Mouse (Mus musculus) adrenal gland, postnatal 25 days (tissue): ENCODE measurements around the gene M1ap. TPM values are rescaled to one million over a fixed set of nuclear protein-coding genes. Genes with fewer than 3 reads are reported as not detected.
A peak's percentile ranks its signal among the peaks of the same experiment; 100 is the strongest.

ENCODE experiments used
- DNase-seq: peaks from one replicate; pipeline ENCODE4 v3.0.0; 2021; ENCODE audit warnings: mixed read lengths
- total RNA-seq: library from RNA; stranded (reverse); gene quantifications from 2 replicates; pipeline ENCODE4 v1.2.3, GENCODE M21; 2021

The M1ap gene
- total RNA-seq, 1 experiment from 2014 or later: not detected

DNA sequence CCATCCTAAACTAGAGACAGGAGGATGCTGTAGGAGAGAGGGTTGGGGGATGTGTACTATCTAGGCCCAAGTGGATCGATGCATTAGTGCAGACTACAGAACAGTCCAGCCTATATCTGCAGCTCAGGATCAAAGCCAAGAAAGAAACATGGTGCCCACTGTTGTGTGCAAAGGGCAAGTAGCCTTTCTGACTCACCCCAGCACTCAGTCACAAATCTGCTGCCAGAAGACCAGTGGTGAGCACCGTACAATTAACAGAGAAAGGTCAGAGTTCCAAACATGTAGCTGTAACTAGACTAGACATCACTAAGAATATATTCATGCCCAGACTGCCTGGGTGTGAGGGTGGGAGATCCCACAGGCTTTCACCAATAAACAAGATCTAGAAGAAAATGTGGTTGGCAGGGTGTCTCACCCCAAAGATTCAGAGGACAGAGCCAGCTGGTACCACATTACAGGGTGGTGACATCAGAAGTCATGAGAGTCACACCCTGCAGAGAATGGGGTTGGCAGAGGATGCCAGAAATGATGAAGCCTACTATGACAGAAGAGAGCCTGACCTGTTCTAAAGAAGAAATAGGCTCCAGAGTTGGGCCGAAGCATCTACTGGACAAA lies 12.0 kb upstream of the M1ap start:
- no peak for DNase-seq

DNA sequence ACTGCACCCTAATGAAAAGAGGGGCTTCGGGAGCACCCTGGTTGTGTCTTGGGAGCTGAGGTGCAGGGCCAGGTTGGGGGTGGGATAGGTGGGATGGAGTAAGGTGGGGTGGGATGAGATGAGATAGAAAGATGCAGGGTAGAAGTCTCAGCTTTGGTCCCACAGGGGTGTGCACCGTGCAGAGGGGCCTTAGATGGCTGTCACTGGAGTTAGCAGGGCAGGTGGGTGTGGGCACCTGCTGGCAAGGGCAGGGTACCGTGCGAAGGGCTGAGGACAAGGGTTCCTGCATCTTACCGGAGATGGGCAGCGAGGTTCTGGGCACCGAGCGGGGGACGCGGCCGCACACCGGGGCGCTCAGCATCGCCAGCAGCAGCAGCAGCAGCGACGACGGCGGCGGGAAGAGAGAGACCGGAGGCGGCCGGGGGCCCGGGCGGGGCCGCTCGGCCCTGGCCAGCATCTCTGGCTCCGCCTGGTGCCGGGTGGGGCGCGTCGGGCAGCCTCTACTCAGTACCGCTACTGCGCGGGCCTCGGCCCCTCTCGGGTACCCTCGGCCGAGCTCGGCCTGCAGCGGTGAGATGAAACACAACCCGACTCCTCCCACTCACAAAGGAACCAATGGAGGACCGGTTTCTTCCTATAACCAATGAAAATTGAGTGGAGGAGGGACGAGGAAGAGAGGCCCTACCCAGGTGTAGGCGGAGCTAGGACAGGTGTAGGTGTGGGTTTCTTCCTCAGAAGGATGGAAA lies 7.4 kb upstream of the M1ap start, which contains the start of gene Sema4f:
Sema4f (minus strand) TSS at position 603 of the 746 bp plus-strand sequence.
- peak; percentile 54 for DNase-seq

DNA sequence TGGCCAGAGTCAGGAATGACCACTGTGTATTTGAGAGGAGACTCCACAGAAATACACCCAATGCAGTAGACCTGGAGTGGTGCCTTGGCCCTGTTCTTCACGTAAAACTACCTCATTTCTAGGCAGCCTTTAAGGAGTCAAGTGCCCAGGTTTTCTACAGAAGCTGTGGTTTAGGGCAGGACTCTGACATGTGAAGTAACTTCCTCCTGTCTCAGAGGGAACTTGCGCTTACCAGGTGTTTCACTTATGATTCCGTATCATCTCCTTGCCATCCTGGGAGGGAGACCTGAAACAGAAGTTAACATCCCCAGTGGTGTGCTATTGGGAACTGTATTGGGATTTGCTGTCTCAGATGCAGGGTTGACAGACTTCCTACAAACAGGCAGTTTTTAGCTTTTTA lies 5.9 kb upstream of the M1ap start:
- no peak for DNase-seq

DNA sequence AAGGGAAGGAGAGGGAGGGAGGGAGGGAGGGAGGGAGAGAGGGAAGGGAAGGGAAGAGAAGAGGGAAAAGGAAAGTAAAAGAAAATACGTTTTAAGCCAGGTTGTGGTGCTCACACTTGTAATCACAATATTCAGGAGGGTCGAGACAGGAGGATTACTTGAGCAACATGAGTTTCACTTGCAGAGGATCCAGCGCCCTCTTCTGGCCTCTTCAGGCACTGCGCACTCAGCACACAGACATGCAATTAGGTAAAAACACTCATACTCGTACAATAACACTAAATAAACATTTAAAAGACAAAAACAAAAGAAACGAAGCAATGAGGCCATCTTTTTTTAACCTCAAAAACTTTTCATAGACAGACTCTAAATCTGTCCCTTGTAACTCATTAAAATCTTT lies 952 bp upstream of the M1ap start:
- DNase-seq: no peak

DNA sequence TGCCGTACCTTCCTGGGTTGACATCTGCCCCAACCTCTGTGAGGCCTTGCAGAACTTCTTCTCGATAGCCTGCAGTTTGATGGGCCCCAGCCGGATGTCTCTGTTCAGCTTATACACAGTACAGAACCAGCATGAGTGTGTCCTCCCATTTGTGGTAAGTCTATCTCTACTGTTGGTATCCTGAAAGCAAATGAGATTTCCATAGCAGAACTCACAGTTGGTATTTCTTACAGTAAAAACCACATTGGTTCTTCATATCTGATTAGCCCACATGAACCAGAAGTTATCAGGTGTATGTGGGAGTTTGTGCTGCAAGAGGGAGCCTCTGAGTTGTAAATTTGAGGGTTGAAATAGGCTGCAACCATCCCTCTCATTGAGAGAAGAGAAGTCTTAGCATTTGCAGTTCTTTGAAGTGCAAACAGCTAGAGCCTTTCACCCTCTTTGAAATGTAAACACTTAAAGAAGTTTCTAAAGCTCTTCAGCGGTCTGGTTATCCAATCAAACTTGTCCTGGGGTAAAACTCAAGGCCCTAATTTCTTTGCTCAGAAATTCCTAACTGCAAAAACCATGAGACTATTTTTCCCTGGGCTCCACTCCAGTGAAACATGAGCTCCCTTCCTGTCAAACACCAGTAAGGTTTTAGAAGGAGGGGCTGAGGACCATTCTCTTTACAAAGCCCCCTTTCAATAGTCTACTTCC lies 10.0 kb downstream of the M1ap start:
- no peak for DNase-seq

DNA sequence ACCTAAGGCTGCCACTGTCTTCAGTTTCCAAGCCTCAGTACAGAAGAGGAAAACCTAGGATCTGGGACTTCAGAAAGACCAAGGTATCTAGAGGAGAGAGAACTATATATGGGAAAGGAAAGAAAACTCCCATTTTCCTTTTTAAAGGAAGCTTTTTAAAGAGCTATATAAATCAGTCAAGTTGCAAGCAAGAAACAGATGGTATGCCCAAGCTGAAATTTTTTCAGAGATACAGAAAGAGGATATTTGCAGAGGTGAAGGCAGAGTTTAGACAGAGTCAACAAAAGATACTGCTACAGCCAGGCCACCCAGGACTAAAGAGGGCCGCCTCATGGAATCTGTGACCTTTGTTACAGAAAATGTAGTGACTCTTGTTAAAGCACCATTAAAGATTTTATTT lies 15.0 kb downstream of the M1ap start:
- no peak for DNase-seq

DNA sequence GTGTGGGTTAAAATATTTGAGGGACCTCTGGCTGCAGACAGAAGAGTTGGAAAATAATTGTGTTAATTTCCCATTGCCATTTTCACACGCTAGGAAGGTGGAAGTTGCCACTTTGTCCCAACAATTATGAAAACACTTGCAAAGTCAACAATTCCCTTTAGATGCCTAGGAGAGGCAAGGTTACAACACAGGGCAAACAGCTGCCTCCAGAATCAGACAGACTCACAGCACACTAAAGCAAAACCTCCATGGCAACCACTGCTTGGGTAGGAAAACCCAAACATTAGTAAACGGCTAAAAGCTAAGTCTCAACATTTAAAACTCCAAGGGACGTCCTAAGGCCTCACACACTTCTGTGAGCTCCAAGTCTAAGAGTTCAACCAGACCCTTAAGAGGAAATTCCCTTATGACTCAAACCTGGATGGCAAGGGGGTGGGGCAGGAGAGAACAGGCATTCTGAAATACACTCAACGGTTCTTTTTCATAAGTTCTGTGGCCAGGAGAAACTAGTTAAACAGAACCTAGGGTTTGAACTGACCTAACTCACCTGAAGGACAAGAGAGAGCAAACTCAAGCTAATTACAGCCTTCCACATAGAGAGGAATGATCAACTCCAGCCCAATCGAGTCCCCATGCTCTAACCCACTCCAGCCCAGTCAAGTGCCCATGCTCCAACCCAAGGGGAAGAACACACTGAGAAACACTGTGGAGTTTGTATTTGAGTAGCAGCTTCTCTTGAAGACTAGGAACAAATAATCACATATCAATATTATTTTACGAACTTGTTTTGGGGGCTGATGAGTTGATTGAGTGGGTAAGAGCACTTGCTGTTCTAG lies 22.8 kb downstream of the M1ap start:
- no peak for DNase-seq

DNA sequence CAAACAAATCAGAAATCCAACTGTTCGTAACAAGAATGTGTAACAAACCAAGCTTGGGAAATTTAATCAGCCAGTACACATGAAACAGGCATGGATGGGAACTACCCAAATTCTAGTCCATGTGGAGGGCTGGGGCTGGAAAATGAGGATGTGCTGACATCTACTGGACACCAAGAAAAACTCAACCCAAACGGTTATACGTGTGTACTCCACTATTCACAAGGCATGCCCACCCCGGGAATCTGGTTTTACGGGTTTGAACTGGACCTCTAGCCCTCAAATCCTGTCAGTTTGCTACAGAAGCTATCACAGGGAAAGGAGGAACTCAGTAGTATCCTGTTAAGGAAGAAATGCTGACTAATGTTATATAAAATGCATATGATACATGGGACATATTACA lies 24.3 kb downstream of the M1ap start:
- DNase-seq: peak; percentile 29

DNA sequence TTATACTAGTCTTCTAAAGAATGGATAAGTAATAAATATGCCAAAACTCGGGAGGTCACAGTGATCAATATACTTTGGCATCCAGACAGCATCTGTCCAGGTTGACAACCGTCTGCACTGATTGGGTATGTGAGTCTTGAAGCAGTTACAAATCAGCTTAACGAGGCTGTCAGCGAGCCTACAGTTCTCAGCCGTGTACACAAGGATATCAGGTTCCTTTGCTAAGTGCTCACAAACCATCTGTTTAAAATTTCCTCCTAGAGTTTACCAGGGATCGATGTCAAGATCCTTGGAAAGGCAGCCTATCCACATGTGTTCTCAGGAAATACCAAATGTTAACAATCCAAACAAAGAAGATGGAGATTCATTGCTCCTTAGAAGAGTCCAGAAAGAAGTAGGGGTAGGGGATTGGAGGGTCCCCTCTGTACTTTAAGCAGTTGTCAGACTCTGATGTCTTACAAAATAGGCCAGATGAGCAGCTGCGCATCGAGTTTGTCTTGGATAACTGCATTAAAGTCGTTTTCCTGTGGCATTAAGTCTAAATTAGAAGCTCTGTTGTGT lies 40.8 kb downstream of the M1ap start:
- DNase-seq: no peak

DNA sequence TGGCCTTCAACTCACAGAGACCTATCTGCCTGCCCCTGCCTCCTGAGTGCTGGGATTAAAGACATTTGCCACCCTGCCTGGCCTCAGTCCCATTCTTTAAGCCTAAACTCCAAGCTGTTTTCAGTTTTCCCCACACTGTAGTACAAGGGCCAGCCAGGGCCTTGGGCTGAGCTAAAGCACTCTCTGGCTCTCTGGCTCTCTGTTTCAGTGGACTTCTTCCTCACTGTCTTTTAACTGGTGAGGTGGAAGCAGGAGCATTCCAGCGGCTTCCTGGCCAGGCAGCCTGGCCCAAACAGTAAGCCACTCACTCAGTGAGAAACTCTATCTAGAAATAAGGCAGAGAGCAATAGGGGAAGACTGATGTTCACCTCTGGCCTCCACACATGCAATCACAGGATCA lies 47.0 kb downstream of the M1ap start:
- DNase-seq: no peak

DNA sequence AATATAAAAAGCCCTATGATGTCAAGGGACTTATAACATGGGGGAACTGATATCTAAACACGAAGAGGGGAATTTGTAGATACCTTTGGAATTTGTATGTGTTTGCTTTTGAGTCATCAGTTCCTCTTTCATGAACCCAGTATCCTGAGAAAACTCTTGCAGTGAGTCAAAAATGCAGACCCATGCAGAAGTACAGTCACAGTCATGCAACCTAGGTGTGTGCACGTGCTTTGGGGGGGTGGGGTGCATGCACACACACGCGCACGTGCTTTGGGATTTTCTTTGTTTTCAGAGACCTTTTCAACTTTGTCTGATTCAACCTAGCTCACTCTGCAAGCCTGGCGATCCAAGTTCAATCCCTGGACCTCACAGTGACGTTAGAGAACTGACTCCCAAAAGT lies 47.7 kb downstream of the M1ap start:
- DNase-seq: no peak

DNA sequence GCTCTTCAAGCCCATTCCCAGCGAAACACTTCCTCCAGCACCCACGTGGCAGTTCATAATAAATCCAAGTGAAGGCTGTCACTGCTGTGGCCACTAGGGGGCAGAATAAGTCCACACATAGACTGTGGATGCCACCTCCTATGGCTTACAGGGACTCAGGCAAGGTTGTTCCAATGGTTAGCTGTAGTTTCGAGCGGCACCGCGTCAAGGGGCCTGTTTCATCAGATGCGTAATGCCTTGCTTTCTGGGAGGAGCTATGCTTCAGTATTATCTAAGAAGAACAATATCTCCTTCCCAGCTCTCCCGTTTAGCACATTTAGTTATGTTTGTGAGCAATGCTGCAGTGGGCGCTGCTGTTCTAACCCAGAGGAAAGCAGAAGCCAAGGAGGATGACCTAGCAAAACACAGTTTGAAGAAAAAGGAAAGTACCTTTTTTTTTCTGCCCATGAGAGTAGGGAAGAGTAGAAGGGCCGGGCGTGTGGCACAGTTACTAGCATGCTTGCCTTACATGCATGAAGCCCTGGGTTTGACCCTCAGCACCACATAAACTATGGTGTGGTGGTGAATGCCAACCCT lies 50.1 kb downstream of the M1ap start:
- DNase-seq: peak; percentile 84

DNA sequence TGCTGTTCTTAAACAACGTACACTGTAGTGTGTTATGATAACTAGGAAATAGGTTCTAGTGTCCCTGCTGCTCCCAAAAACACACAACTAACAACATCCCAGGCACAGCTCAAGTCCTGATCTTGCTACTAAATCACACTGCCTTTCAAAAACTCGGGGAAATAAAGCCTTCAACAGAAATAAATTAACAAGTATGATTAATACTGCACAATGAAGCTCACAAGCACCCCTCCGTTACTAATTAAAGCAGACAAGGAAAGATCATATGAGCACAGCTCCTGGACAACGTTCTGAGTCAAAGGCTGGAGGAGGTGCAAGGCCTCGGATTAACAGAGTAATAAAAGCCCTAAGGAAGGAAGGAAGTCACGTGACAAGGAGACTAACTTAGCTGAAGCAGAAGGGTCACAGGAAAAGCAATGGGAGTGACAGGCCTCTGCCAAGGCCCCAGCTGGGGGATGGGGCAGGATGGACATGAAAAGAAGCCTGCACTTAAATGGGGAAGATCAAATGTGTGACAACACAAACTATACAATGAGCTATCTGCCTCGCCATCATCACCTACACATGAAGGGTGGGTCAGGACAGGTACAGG lies 50.9 kb downstream of the M1ap start:
- peak; percentile 20 for DNase-seq

DNA sequence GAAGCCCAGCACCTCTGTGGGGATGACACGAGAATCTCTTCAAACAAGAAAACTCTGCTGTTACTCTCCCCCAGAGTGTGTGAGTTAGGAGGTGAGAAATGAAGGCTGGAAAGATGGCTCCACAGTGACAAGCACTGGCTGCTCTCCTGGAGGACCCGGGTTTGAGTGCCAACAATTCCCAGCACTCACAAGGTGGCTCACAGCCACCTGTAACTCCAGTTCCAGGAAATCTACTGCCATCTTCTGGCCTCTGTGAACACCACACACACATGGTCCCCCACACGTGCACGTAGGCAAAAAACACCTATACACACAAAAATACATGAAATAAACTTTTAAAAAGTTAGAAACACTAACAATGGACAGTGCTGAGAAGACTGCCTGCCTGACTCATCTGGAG lies 51.6 kb downstream of the M1ap start:
- no peak for DNase-seq

DNA sequence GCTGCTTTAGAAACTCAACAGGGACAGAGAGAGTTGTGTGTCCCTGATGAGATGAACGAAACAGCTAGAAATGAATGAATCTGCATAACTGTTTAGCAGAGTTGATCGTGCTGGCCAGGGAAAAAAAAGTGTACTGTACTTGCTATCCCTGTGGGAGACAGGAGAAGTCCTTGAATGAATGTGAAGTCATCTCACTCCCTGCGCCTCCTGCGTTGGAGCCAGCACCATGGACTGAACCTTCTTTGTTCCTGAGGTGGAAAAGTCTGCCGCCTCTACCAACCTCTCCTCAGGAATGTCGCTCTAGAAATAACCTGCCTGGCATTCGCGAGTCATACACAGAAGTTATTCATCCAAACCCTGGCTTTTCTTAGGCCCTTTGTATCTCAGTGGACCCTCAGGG lies 53.3 kb downstream of the M1ap start:
- no peak for DNase-seq

DNA sequence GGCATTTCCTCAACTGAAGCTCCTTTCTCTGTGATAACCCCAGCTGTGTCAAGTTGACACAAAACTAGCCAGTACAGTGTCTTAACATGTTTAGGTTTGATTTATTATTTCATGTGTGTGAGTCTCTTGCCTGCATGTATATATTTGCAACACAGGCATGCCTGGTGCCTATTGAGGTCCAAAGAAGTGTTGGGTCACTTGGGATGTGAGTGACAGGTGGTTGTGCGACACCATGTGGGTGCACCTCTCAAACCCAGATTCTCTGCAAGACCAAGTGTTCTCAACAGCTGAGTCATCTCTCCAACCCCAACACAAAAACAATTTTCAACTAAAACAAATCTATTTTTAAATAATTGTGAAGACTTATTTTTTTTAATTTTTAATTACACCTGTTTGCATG lies 56.4 kb downstream of the M1ap start:
- no peak for DNase-seq

DNA sequence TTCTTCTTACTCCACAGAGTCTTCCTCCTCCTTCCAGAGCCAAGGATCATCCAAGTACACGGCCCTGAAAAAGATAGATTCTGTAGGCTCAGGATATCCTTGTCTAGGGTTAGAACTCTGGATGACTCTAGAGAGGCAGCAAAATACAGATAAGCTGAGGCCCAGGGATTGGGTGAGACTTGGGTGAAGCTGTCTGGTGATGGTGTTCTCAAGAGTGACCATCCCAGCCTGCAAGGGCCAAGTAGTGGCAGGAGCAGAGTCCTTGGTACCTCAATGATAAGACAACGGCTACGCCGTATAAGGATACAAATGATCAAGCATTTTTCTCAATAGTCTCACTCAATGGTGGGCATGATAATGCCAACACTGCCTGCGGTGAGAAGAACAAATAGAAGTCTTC lies 57.1 kb downstream of the M1ap start:
- no peak for DNase-seq

DNA sequence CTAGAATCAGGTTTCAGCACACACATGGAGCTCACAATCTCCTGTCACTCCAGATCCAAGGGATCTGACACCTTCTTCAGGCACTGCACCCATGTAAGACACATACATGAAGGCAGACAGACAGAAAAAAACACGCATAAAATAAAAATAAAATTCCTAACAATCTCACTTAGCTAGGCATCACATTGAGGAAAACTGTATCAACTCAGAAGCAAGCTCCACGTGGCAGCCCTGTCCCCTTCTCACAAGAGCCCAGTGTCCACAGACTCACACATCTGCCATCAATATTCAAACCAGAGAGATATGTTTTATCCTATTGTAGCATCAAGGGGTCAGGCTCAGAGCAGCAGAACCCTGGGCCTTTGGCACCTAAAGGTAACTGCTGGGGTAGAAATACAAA lies 57.6 kb downstream of the M1ap start:
- no peak for DNase-seq

DNA sequence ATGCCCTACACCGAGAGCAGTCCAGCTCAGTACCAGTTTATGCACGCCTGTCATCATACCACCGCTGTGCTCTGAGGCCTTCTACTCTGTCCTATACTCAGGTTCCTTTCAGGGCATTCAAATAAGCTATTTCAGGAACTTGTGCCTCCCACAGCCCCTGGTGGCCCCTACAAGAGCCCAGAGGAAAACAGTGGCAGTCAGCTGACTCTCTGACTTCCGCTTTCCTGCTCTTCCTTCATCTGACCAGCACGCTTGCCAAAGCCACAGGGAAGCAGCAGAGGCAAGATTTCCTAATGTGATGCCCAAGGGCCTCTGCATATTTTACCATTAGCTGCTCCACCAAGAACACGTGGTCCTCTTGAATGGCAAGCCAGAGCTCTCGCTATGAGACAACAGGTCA lies 58.2 kb downstream of the M1ap start:
- no peak for DNase-seq

DNA sequence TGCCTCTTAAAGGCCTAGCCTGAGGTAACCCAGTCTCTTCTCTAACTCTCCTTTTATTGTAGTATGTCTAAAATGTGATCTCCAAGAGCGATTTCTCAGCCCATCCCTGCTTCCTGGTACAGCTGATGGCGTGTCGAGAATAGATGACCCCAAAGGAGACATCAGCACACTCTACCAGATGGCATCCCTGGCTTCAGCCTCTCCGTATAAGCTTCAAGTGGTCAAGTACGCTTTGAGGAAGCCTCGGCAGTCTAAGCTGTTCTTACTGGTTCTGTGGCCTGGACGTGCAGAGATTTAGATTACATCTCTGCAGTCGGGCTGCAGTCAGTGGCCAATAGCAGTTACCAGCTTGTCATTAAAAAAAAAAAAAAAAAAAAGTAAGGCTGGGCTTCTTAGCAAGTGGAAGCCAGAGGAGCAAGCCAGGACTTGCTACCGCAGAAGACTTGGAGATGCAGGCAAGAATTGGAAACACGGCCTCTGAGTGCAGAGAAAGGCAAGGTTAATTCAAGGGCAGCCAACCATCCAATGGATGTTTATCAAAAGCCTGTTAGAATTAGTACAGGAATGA lies 58.8 kb downstream of the M1ap start:
- DNase-seq: no peak

DNA sequence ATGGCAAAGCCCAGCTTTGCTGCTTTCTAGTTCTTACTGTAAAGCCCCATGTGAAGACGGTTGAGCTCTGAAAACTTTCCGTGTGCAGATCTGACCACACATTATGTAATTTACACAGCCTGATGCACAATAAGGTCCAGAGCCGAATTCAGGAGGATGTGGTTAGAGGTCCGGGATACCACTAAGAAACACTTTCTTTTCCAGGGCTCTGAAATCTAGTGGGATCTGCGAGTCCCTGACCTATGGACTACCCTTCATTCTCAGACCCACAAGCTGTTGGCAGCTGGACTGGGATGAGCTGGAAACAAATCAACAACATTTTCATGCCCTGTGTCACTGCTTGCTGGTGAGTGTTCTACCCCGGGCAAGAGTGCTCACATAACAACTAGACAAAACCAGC lies 59.4 kb downstream of the M1ap start:
- DNase-seq: no peak
